Mouse (Mus musculus) spleen, adult 2 months (tissue): ENCODE data around the gene Soat2.

Experiments used
- CTCF ChIP-seq: fragments of 200-500 bp; IDR thresholded peaks from 2 replicates; pipeline ENCODE4 v1.5.1; 2011; ENCODE audit warnings: mild to moderate bottlenecking, inconsistent platforms; ENCODE audit not compliant: insufficient read depth, insufficient read length, insufficient replicate concordance; ENCODE audit errors: extremely low read depth
- POLR2A ChIP-seq: fragments of 200-500 bp; IDR thresholded peaks from 2 replicates; pipeline ENCODE4 v1.6.1; 2011; ENCODE audit warnings: low read depth, low read length, inconsistent platforms

DNA sequence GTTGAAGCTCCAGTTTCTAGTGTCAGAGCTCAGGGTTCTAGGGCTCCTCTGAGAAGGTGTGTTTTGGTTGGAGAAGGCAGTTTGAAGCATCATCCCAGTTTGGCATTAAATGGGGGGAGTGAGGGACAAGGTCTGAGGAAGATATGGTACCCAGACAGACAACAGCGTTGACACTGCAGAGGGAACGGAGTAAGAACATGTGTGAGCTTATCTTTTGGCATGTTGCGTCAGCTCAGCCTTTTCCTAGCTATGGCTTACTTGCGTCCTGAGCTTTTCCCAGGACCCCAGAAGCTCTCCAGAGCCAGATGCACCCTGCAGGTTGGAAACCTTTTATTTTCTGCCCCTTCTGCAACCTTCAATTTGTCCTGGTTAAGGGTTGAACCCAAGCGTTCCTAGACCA is 4.2 kb upstream of the Soat2 start:
- no peak for TF ChIP-seq CTCF
- no peak for TF ChIP-seq POLR2A
